Comparison of ENCODE assay signal across 9 mouse cellular contexts in the genomic region with DNA sequence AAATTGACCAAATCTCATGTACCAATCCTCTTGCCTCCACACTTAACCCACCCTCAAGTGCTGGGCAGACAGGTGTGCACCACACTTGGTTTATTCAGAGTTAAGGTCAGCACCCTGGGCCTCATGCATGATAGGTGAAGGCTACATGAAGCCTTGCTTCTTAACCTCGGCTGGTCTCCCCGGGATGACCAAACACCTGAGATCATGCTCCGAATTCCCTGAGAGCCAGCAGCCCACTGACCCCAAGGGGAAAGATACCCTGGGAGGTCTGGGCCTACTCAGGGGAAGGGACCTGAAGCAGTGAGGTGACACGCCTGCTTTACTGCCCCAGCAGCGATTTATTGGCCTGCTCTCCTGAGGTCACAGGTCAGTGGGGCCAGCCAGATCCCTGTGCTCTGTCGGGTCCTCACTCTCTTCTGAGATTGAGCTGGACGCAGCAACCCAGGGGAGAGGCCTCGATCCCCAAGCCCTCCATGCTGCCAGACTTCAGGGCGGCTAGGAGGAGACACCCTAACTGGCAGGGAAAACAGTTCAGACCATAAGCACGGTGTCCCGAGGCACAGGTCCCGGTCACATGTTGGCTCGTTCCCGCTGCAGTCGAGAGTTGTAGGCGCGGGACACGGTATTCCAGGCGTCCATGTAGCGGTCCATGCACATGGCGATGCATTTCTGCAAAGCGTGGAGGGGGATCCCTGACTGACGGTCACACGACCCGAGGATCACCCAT. TPM values are rescaled to one million over a fixed set of nuclear protein-coding genes. Genes with fewer than 3 reads are reported as not detected.
DNase-seq lines count a peak whose midpoint lies in the region; ATAC-seq and TF ChIP-seq lines count a peak whose summit lies in the region.
"Had no signal": no experiment of that assay in that cellular context is flagged by ENCODE, and none has a peak within 500 bp of the region (broad histone marks: within the 10 kb centered on the region; RNA-seq: fewer than 3 reads in every experiment).

No protein-coding gene starts in this region.

- H3K36me3 ChIP-seq in E14TG2a.4 (ENCODE audit: insufficient read depth, low read length), result peaks cover 59% of the 10 kb centered on the region
- H3K36me3 ChIP-seq in forebrain, embryonic 13.5 days (ENCODE audit: poor library complexity, severe bottlenecking), result peaks cover 54% of the 10 kb centered on the region
- peaks cover 40% of the 10 kb centered on the region for H3K36me3 ChIP-seq in liver, embryonic 15.5 days (replicated peaks)

- H3K9ac ChIP-seq in forebrain, embryonic 13.5 days, result peak overlapping the region; percentile 81
- peak overlapping the region; percentile 85 for H3K9ac ChIP-seq in liver, embryonic 15.5 days

- H3K4me3 ChIP-seq in E14TG2a.4 (replicated peaks; ENCODE audit: low read length), result peak overlapping the region; percentile 98
- H3K4me3 ChIP-seq in forebrain, embryonic 13.5 days, result peak overlapping the region; percentile 79
- peak overlapping the region; percentile 99 for H3K4me3 ChIP-seq in liver, embryonic 15.5 days (replicated peaks)

- peaks cover 78% of the 10 kb centered on the region for H3K4me1 ChIP-seq in E14TG2a.4 (replicated peaks; ENCODE audit: low read depth, low read length)
- peaks cover 24% of the 10 kb centered on the region for H3K4me1 ChIP-seq in forebrain, embryonic 13.5 days
- peaks cover 23% of the 10 kb centered on the region for H3K4me1 ChIP-seq in liver, embryonic 15.5 days (replicated peaks)

- no peaks in the 10 kb centered on the region; the same call in 1 of the 2 replicates for H3K27me3 ChIP-seq in E14TG2a.4 (ENCODE audit: insufficient read depth, low read length)
- no peaks in the 10 kb centered on the region for H3K27me3 ChIP-seq in forebrain, embryonic 13.5 days
- H3K27me3 ChIP-seq in liver, embryonic 15.5 days, result no peaks in the 10 kb centered on the region

- TF ChIP-seq CTCF in E14TG2a.4 (conservative IDR thresholded peaks at IDR 0.05; ENCODE audit: low read length), result no peak

- intact Hi-C loops in heart, postnatal 10 days (cut with DNase I), result no loop called here

- peak; percentile 97 for DNase-seq in heart, adult 11 months
- no peak for DNase-seq in heart, postnatal 10 days
- no peak for DNase-seq in urinary bladder, adult 2 months (ENCODE audit: low spot score)
- no peak for DNase-seq in spleen, adult 12 weeks (ENCODE audit: low spot score)

- no peaks in the 10 kb centered on the region for H3K9me3 ChIP-seq in E14TG2a.4 (ENCODE audit: low read length)
- no peaks in the 10 kb centered on the region for H3K9me3 ChIP-seq in forebrain, embryonic 13.5 days (replicated peaks)
- no peaks in the 10 kb centered on the region for H3K9me3 ChIP-seq in liver, embryonic 15.5 days (replicated peaks)

- H3K4me2 ChIP-seq in forebrain, embryonic 13.5 days, result peak overlapping the region; percentile 98
- H3K4me2 ChIP-seq in liver, embryonic 15.5 days, result peak overlapping the region; percentile 98

- 18% methylated on average over 25 of the region's 25 CpGs for WGBS in forebrain, embryonic 13.5 days
- 14% methylated on average over 25 of the region's 25 CpGs for WGBS in liver, embryonic 15.5 days (ENCODE audit: insufficient replicate concordance)

- ATAC-seq in forebrain, embryonic 13.5 days, result no peak
- no peak for ATAC-seq in liver, embryonic 15.5 days (ENCODE audit: insufficient read depth)
- ATAC-seq in activated CD4-positive, CD25-positive, alpha-beta regulatory T cell, adult 4 months, result no peak

- peak overlapping the region; percentile 79 for H3K27ac ChIP-seq in forebrain, embryonic 13.5 days
- H3K27ac ChIP-seq in liver, embryonic 15.5 days (replicated peaks), result peak overlapping the region; percentile 88

RNA-seq across cellular contexts. Expression of a gene that starts 1.0 kb away (rescaled TPM):
- 100 to 1,000 TPM; 163 to 175 TPM for total RNA-seq in heart, postnatal 10 days (2021)
- 356 and 364 TPM in 2 replicates for polyA plus RNA-seq in forebrain, embryonic 13.5 days (2015; fragmentation: Nextera tagmentation; extraction: Ambion mirVana)
- 163 and 165 TPM in 2 replicates for polyA plus RNA-seq in liver, embryonic 15.5 days (2015; fragmentation: Nextera tagmentation; extraction: Ambion mirVana)
- 111 and 113 TPM in 2 replicates for polyA plus RNA-seq in urinary bladder, adult 2 months (2012; rRNA removed)
- polyA plus RNA-seq in activated CD4-positive, CD25-positive, alpha-beta regulatory T cell, adult 4 months (2017; shearing (Covaris generic)), result 100 to 1,000 TPM; 228 to 262 TPM

RNA-seq across cellular contexts. Expression of a gene that starts 18.3 kb away (rescaled TPM):
- 10 to 100 TPM; 10.2 to 11.9 TPM for total RNA-seq in heart, postnatal 10 days (2021)
- polyA plus RNA-seq in forebrain, embryonic 13.5 days (2015; fragmentation: Nextera tagmentation; extraction: Ambion mirVana), result 54.0 and 54.9 TPM in 2 replicates
- 11.0 and 12.4 TPM in 2 replicates for polyA plus RNA-seq in liver, embryonic 15.5 days (2015; fragmentation: Nextera tagmentation; extraction: Ambion mirVana)
- polyA plus RNA-seq in urinary bladder, adult 2 months (2012; rRNA removed), result 10.5 and 14.1 TPM in 2 replicates
- 1 to 10 TPM; 2.8 to 4.5 TPM for polyA plus RNA-seq in activated CD4-positive, CD25-positive, alpha-beta regulatory T cell, adult 4 months (2017; shearing (Covaris generic))

RNA-seq across cellular contexts. Expression of a gene that starts 28.1 kb away (rescaled TPM):
- total RNA-seq in heart, postnatal 10 days (2021), result not detected
- 0.13 and 0.14 TPM in 2 replicates for polyA plus RNA-seq in forebrain, embryonic 13.5 days (2015; fragmentation: Nextera tagmentation; extraction: Ambion mirVana)
- polyA plus RNA-seq in liver, embryonic 15.5 days (2015; fragmentation: Nextera tagmentation; extraction: Ambion mirVana), result 0.05 TPM in 1 of 2 replicates, not detected in the other
- polyA plus RNA-seq in urinary bladder, adult 2 months (2012; rRNA removed), result 0.44 and 0.49 TPM in 2 replicates
- not detected for polyA plus RNA-seq in activated CD4-positive, CD25-positive, alpha-beta regulatory T cell, adult 4 months (2017; shearing (Covaris generic))
- total RNA-seq: hematopoietic stem cell, adult 5-6 weeks had no signal

RNA-seq across cellular contexts. Expression of a gene that starts 30.1 kb away (rescaled TPM):
- total RNA-seq in heart, postnatal 10 days (2021), result 10 to 100 TPM; 11.5 to 18.3 TPM
- polyA plus RNA-seq in forebrain, embryonic 13.5 days (2015; fragmentation: Nextera tagmentation; extraction: Ambion mirVana), result 4.9 and 5.1 TPM in 2 replicates
- polyA plus RNA-seq in liver, embryonic 15.5 days (2015; fragmentation: Nextera tagmentation; extraction: Ambion mirVana), result 3.8 and 4.0 TPM in 2 replicates
- polyA plus RNA-seq in urinary bladder, adult 2 months (2012; rRNA removed), result 17.9 and 29.9 TPM in 2 replicates
- 10 to 100 TPM; 22.8 to 45.2 TPM for polyA plus RNA-seq in activated CD4-positive, CD25-positive, alpha-beta regulatory T cell, adult 4 months (2017; shearing (Covaris generic))

RNA-seq across cellular contexts. Expression of a gene that starts 44.7 kb away (rescaled TPM):
- 10 to 100 TPM; 26.0 to 27.7 TPM for total RNA-seq in heart, postnatal 10 days (2021)
- polyA plus RNA-seq in forebrain, embryonic 13.5 days (2015; fragmentation: Nextera tagmentation; extraction: Ambion mirVana), result 40.1 and 45.3 TPM in 2 replicates
- polyA plus RNA-seq in liver, embryonic 15.5 days (2015; fragmentation: Nextera tagmentation; extraction: Ambion mirVana), result 63.9 and 69.6 TPM in 2 replicates
- 33.0 and 37.4 TPM in 2 replicates for polyA plus RNA-seq in urinary bladder, adult 2 months (2012; rRNA removed)
- polyA plus RNA-seq in activated CD4-positive, CD25-positive, alpha-beta regulatory T cell, adult 4 months (2017; shearing (Covaris generic)), result 10 to 100 TPM in 1 of 2 experiments, 1 to 10 TPM in 1; 8.9 to 18.4 TPM
